Mouse (Mus musculus): Measurements from ENCODE around the gene Gm26602.

DNA sequence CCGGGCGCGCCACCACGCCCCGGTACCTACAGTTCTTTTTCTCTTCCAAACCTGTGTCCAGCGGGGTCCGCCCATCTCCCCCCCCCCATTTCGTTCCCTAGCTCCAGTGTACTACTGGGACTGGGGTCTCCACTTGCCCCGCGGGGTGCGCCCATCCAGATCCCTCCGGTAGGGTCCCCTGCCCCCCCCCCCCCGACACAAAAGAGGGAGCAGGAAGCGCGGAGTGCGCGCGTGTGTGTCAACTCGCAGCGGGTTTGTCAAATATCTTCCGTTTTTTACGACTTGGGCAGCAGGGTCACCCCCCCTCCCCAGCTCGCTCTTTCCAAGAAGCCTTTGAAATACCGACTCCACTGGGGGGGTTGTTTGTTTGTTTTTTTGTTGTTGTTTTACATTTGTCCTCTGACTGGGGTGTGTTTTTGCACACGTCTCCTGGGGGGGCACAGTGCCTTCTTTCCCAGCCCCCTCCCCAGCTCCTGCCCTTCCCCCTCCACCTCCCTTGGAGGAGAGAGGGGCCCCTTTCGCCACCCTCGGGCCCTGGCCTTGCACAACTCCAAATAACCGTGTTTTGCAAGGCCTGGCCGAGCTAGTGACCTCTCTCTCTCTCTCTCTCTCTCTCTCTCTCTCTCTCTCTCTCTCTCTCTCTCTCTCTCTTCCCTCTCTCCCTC, 17.5 kb downstream of the Gm26602 start:
- no peak for TF ChIP-seq EP300 (IDR thresholded peaks at IDR 0.05)
- TF ChIP-seq CTCF (IDR thresholded peaks at IDR 0.05), result no peak

All from lung, postnatal 0 days (tissue).